Mouse (Mus musculus): ENCODE measurements around the gene Rpl28. TPM values are rescaled to one million over a fixed set of nuclear protein-coding genes. Genes with fewer than 3 reads are reported as not detected.
A peak's percentile ranks its signal among the peaks of the same experiment; 100 is the strongest.

The Rpl28 gene
- 100 to 1,000 TPM; 849 to 923 TPM for total RNA-seq (2021)
- long read RNA-seq, experiment 1, transcript Rpl28-201 (5 exons, 1,106 nt) = major isoform, 32 of 45 reads
- long read RNA-seq, experiment 1, transcript Rpl28-202 (4 exons, 772 nt) = minor isoform, 12 of 45 reads
- long read RNA-seq, experiment 1, partial matches to known transcripts = 1 of 45 reads
- long read RNA-seq, experiment 1, other reads (novel, unspliced or antisense) = 0 of 45 reads
- long read RNA-seq, experiment 2, transcript Rpl28-201 (5 exons, 1,106 nt) = major isoform, 153 of 168 reads
- long read RNA-seq, experiment 2, transcript Rpl28-202 (4 exons, 772 nt) = minor isoform, 13 of 168 reads
- long read RNA-seq, experiment 2, partial matches to known transcripts = 0 of 168 reads
- long read RNA-seq, experiment 2, other reads (novel, unspliced or antisense) = 2 of 168 reads

GRCm38 (mm10) chr7:4792278-4793212 is at the start of gene Rpl28:
Rpl28 (plus strand) TSS chr7:4792874.
- peak; percentile 88 to 95 for DNase-seq (ENCODE audit: low spot score in 2 of 2)

- no peak for DNase-seq (ENCODE audit: low spot score in 2 of 2)
Observed at GRCm38 (mm10) chr7:4743354-4743753, 49.3 kb upstream of the Rpl28 start.

GRCm38 (mm10) chr7:4744886-4745285 is 47.8 kb upstream of the Rpl28 start:
- DNase-seq (ENCODE audit: low spot score in 2 of 2) = no peak

- DNase-seq (ENCODE audit: low spot score in 2 of 2) = no peak
Observed at GRCm38 (mm10) chr7:4746326-4746980, 46.2 kb upstream of the Rpl28 start.

- no peak for DNase-seq (ENCODE audit: low spot score in 2 of 2)
Observed at GRCm38 (mm10) chr7:4747156-4747899, 45.3 kb upstream of the Rpl28 start.

GRCm38 (mm10) chr7:4748321-4748720 is 44.4 kb upstream of the Rpl28 start:
- no peak for DNase-seq (ENCODE audit: low spot score in 2 of 2)

GRCm38 (mm10) chr7:4749169-4749568 is 43.5 kb upstream of the Rpl28 start:
- DNase-seq (ENCODE audit: low spot score in 2 of 2) = no peak

GRCm38 (mm10) chr7:4751971-4752820 is 40.5 kb upstream of the Rpl28 start:
- no peak for DNase-seq (ENCODE audit: low spot score in 2 of 2)

GRCm38 (mm10) chr7:4752821-4753570 is 39.7 kb upstream of the Rpl28 start, which contains the start of gene Cox6b2:
Cox6b2 (minus strand) TSS chr7:4753094.
- peak; percentile 26 to 49 for DNase-seq (ENCODE audit: low spot score in 2 of 2)

- DNase-seq (ENCODE audit: low spot score in 2 of 2) = no peak
Observed at GRCm38 (mm10) chr7:4759670-4760069, 33.0 kb upstream of the Rpl28 start.

GRCm38 (mm10) chr7:4764946-4765710 is 27.5 kb upstream of the Rpl28 start:
- DNase-seq (ENCODE audit: low spot score in 2 of 2) = no peak

- DNase-seq (ENCODE audit: low spot score in 2 of 2) = no peak
Observed at GRCm38 (mm10) chr7:4771202-4771601, 21.5 kb upstream of the Rpl28 start, which contains the start of gene Fam71e2. Fam71e2 (minus strand) TSS chr7:4771302.

GRCm38 (mm10) chr7:4776131-4776530 is 16.5 kb upstream of the Rpl28 start:
- DNase-seq (ENCODE audit: low spot score in 2 of 2) = no peak

GRCm38 (mm10) chr7:4776861-4777830 is 15.5 kb upstream of the Rpl28 start:
- peak; percentile 43 to 53 for DNase-seq (ENCODE audit: low spot score in 2 of 2)

GRCm38 (mm10) chr7:4777851-4778637 is 14.6 kb upstream of the Rpl28 start:
- no peak for DNase-seq (ENCODE audit: low spot score in 2 of 2)

- no peak for DNase-seq (ENCODE audit: low spot score in 2 of 2)
Observed at GRCm38 (mm10) chr7:4779921-4780320, 12.8 kb upstream of the Rpl28 start.

Data from adrenal gland, adult 18-20 months (tissue).